Mouse (Mus musculus) megakaryocyte, embryonic 14.5 days (primary cell): ENCODE results near the gene 5031439G07Rik.

Source experiments
- FLI1 ChIP-seq: IDR thresholded peaks from 2 replicates; pipeline ENCODE4 v1.6.1; 2012; ENCODE audit warnings: low read length, inconsistent platforms, mixed read lengths
- GATA1 ChIP-seq: IDR thresholded peaks from 3 replicates; pipeline ENCODE4 v1.6.1; 2012; ENCODE audit warnings: mixed read lengths, low read length, inconsistent platforms, borderline replicate concordance

DNA sequence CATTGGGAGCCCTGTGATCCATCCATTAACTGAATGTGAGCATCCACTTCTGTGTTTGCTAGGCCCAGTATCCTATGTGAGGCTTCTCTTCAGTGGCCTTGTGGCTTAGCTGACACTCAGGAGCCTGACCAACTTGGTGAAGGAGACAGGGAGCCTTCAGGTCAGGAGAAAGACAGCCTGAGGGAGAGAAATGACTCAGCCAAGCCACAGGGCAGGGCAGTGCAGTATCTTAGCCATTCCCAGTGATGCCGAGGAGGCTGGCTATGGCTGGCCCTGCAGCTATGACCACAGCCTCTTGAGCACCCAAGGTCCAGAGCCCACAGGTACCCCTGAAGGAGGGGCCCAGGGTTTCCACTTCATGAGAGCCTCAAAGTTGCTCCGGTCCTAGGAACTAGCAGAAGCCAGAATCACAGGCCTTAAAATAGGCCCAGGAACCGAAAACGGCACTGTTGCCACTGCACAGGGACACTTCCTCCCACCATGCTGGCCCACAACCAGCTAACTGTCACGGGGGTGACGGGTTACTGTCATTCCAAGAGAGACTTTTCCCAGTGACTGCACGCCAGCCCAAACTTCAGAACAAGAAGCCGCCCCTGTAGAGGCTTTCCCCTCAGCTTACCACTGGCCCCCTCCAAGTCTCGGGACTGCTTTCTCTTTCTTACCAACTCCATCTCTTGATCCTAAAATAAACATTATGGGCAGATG lies 6.6 kb downstream of the 5031439G07Rik start:
- no peak for TF ChIP-seq GATA1
- TF ChIP-seq FLI1, result no peak
